Mouse (Mus musculus) layer of hippocampus, adult 11-12 months (tissue): Measurements from ENCODE around the gene Drosha.

Source experiments
- DNase-seq: peaks from one replicate; pipeline ENCODE4 v3.0.0; 2022; ENCODE audit warnings: low spot score

Drosha gene

DNA sequence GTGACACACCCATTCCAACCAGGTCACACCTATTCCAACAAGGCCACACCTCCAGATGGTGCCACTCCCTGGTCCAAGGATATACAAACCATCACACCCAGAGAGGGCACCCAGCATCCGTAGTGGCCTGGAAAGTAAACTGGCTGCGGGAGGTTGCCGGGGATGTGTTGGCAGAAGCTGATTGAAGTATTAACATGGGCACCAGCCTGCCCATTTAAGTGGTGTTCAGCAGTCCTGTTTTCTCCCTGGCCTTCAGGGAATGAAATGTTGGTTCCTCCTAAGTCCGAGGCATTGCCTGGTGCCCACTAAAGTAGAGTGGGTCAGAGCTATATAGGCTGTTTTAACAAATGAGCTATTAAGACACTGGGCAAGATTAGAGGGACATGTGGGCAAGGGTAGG, 8.0 kb downstream of the Drosha start:
- DNase-seq: no peak

- DNase-seq: no peak
Observed at GRCm38 (mm10) chr15:12833385-12833784, 8.8 kb downstream of the Drosha start.

DNA sequence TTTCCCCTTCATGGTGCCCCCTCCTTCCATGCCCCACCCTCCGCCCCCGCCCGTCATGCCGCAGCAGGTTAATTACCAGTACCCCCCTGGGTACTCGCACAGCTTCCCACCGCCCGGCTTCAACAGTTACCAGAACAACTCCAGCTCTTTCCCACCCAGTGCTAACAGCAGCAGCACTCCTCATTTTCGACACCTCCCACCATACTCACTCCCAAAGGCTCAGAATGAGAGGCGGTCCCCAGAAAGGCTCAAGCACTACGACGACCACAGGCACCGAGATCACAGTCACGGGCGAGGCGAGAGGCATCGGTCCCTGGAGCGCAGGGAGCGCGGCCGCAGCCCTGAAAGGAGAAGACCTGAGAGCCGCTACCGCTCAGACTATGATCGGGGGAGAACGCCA, 9.6 kb downstream of the Drosha start:
- DNase-seq: no peak

GRCm38 (mm10) chr15:12840737-12841136, 16.1 kb downstream of the Drosha start:
- DNase-seq: no peak

GRCm38 (mm10) chr15:12842833-12843232, 18.2 kb downstream of the Drosha start:
- no peak for DNase-seq

DNA sequence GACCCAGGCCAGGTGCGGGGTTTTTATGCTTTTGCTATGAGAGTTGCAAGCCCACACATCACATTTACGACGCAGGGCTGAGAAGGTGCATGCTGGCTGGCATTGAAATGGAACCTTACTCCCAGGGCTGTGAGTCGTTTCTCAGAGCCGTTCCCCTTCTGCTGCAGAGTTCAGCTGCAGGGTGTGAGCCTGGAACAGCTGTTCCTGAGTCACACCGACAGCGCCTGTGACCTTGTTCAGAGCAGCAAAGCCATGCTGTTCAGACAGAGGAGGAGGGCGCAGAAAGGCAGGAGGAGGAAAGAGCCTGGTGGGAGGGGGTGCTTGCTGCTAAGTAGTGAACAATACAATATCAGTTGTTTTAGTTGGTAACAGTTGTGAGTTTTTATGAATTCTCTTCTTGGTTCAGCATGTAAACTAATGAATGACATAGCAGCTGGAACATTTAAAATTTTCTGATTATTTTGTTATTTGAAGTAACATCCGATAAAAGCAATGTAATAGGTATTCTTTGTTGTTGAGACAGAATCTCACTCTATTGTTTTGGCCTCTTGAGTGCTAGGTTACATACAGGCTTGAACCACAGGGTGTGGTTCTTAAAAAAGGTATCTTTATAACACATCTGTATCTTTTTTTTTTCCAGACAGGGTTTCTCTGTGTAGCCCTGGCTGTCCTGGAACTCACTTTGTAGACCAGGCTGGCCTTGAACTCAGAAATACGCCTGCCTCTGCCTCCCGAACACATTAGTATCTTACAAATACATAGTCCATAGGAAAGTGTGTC, 23.8 kb downstream of the Drosha start:
- no peak for DNase-seq

DNA sequence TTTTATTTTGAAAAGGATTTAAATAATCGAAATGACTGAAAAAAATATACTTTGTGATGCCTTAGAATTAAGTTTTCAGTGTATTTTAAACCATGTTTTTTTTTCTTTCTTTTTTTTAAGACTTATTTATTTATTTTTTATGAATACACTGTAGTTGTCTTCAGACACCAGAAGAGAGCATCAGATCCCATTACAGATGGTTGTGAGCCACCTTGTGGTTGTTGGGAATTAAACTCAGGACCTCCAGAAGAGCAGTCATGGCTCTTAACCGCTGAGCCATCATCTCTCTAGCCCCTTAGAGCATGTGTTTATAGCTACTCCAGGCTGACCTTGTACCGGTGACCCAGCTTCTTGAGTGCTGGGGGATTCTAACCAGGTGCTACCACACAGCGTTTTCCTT, 24.8 kb downstream of the Drosha start:
- no peak for DNase-seq

- DNase-seq: no peak
Observed at GRCm38 (mm10) chr15:12853471-12853870, 28.9 kb downstream of the Drosha start.

DNA sequence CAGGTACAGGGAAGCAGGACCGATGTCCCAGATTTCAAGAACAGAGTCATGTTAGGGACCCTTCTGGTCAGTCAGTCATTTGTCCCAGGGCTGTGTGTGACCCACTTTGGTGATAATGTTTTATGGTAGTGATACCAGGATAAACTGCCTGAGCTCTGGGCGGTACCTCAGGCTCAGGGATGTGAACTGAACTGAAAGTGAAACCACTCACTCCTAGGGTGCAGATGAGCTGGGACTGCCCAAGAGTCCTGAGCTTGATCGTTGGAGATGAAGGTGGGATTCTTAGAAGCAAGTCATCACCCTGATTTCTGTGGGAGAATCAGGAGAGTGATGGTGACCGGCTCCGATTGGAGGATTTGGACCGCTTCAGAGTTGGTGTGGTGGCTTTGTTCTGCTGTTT, 32.2 kb downstream of the Drosha start:
- DNase-seq: no peak

DNA sequence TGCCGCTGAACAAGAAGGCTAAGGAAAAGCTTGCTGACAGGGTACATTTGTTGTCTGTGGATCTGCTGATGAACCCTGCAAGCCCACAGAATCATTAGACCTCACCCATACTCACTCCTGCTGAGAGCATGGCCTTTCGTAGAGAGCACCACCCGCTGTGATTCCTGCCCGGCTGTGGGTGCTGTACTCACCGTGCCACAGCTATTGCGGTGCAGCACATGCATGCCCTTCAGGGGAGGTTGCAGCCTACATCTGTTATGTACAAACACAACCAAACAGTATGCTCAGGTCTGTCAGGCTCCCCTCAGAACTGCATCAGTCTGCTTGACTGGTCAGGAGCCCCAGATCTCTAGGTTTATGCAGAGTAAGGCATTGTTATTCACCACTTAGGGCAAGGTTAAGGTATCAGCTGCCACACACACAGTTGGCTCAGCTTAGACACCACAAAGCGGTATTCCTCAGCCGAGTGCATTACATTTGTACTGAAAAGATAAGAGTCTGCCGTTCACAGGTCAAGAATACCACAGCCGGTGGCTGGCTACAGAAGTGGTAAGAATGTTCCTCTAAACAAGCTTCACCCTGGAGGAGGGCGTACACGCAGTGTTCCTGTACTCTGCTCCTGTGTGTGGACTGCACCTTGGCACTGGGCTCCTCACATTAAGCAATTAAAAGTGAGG, 33.4 kb downstream of the Drosha start:
- DNase-seq: no peak

DNA sequence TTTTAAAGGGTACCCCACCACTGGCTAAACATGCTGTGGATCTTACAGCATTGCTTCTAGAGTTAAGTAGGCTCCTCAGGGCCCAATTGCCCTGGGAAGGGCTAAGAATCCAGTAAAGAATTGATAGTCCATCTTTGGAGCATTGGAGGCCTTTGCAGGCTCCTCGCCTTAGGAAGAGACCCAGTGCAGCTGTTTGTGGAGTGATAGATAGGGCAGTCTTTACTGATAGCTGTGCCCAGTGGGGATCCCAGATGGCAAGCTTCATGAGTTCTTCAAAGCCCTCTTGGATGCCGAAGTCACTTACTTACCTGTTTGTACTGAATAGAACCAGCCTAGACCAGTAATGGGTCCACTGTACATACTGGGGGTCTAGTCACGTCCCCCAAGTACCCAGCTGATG, 34.0 kb downstream of the Drosha start:
- no peak for DNase-seq

DNA sequence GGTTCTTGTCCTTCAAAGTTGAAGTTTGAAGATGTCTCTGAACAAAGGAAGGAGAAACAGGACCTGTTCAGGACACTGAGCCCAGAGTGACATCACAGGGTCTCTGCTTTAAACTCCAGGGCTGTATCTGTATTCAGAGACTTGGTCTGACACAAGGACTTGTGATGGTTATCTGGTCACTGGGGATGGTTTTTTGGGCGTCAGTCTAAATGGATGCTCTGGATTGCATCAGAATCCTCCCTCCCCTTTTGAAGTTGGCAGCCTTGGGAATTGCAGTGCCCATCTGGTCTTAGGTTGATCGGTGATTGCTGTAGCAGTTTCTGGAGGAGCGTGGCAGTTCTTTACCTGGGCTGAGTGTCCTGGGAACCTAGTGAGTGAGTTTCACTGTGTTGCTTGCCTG, 37.4 kb downstream of the Drosha start:
- no peak for DNase-seq

GRCm38 (mm10) chr15:12863669-12864068, 39.1 kb downstream of the Drosha start:
- no peak for DNase-seq

DNA sequence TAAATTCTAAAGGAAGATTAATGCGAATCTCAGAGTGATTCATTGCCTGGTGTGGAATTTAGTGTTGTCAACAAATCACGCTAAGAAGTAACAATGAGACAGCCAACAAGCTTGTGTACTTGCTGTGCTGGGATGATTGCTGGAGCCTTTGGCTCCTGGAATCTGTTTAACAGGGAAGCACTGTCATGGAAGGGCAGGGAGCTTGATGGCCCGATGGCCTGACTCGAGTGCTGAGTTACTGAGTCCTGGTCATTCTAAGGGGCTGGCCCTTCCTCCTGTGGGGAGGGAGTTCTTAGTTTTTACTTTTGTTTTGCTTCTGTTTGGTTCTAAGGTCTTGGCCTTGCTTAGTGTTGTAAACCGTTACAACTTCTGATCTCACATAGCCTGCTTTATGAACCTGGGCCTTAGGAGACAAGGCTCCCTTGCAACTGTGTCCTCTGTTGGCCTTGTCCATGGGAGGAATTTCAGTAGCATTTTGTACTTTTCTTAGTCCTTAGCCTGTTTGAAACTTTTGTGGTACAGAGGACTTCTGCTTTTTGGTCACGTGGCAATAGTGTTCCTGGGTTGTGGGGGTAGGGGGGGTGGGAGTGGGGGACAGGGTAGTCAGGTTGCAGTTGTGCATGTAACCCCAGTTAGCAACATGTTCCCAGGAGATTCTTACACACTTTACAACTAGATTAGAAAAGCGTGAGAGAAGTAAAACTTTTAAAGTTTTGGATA, 41.1 kb downstream of the Drosha start:
- no peak for DNase-seq

DNA sequence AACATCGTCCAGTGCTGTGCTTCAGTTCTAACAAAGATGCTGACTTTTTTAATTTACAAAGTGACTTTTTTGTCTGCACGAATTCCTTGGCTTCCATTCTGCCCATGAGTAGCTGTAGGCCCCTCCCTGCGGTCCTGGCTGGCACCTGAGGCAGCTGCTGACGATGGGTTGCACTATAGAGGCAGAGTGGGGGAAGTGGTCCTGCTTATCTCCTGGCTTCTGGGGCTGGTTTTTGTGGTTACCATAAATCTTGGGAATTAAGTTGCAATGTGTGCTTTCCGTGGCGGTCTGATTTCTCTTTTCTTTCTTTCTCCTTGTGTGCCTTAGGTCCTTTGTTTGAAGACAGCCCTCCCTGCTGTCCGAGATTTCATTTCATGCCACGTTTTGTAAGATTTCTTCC, 42.7 kb downstream of the Drosha start:
- DNase-seq: no peak

DNA sequence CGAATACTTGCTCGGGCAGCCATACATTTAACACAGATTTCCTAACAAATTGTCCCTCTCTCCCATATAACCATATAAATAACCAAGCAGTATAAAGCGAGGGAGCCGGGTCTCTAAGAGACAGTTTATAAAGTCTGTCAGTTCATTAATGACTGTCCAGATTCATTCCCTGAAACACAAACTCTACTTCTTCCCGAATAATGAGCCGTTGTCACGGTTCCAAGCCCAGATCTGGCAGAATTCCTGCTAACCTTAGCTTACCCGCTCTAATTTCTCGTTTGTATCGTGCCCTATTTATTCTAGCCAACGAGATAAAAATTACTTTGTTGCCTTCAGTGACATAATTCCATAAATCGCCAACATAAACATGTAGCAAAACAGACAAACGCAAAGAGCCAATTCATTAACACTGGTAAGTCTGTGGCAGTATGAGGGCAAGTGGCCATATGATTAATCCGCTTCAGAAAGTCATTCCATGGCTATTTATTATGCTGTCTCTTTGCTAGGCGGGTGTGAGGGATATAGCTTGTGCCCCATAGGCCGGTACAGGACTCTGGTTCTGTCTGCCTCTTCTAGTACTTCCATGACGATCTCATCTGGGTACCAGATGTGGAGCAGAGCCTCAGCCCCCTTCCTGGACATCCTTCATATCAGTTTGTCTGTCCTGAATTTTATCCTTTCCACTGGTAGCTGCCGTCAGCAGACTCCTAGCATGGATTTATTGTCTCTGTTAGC, 51.0 kb downstream of the Drosha start:
- peak; percentile 30 for DNase-seq

GRCm38 (mm10) chr15:12876266-12876665, 51.7 kb downstream of the Drosha start:
- DNase-seq: no peak

DNA sequence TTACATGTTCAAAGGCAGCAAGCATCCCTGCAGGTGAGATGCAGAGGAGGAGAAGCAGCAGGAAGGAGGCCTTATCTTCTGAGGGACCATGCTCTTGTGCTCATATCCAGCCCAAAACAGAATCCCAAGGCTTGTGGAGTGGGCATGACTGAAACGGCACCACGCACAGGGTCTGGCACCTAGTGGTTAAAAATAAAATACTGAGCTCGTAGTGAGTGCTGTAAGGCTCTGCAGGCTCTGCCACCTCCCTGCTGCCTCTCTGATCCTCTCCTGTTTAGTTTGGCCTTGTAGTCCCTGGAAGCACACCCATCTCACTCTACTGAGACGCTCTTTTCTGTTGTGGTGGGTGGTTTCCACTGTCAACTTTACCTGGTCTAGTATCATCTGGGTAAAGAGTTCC, 52.3 kb downstream of the Drosha start:
- DNase-seq: no peak

DNA sequence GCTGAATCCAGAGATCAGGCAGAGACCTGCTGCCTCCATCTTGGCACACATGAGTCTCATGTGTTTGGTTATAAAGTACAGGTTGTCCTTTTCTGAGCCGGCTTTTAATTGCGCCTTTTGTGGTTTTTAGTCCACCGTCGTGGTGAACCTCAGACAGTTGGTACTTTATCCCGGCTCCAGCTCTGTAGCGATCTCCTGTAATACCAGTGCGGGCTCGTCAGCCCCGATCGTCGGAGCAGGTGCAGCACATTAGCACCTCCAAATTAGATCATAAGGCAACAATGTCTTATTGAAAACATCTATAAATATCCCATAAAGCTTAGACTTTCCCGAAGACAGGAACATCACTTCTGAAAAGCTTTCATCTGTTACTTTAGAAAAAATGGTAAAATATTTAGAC, 53.3 kb downstream of the Drosha start:
- no peak for DNase-seq

DNA sequence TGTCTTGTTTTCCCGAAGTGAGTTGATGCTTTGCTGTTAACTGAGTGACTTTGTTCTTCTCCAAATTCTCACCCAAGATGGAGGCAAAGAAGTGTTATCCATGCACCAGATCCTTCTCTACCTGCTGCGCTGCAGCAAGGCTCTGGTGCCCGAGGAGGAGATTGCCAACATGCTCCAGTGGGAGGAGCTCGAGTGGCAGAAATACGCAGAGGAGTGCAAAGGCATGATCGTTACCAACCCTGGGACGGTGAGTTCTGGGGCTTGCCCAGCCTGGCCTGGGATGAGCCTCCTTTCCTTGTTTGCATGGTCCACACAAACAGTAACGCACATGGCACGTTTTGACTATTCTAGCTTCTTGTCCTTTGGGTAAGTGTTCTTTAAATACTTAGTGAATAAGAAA, 54.0 kb downstream of the Drosha start:
- DNase-seq: no peak

GRCm38 (mm10) chr15:12879937-12880336, 55.3 kb downstream of the Drosha start:
- no peak for DNase-seq

DNA sequence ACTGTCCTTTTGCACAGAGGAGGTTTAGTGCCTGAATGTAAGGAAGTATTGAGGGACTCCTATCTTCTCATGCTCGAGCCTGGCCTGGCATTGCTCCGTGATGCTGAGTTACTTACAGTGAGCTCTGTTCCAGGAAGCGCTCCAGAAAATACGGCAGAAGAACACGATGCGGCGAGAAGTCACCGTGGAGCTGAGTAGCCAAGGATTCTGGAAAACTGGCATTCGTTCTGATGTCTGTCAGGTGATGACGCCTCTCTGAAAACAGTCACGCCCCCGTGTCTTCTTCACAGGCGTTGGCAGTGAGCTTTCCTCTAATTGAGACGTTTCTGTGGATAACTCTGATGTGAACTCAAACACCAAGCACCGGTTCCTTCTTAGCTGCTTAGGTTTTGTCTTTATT, 60.2 kb downstream of the Drosha start:
- DNase-seq: no peak

GRCm38 (mm10) chr15:12885361-12885760, 60.7 kb downstream of the Drosha start:
- no peak for DNase-seq
